Mouse (Mus musculus): ENCODE results near the gene Brca2.
"Not testable (repeated sequence)": the region's sequence is repeated elsewhere in the genome, so short reads cannot be mapped to it uniquely, and the experiment has no call there.

Brca2 gene

DNA sequence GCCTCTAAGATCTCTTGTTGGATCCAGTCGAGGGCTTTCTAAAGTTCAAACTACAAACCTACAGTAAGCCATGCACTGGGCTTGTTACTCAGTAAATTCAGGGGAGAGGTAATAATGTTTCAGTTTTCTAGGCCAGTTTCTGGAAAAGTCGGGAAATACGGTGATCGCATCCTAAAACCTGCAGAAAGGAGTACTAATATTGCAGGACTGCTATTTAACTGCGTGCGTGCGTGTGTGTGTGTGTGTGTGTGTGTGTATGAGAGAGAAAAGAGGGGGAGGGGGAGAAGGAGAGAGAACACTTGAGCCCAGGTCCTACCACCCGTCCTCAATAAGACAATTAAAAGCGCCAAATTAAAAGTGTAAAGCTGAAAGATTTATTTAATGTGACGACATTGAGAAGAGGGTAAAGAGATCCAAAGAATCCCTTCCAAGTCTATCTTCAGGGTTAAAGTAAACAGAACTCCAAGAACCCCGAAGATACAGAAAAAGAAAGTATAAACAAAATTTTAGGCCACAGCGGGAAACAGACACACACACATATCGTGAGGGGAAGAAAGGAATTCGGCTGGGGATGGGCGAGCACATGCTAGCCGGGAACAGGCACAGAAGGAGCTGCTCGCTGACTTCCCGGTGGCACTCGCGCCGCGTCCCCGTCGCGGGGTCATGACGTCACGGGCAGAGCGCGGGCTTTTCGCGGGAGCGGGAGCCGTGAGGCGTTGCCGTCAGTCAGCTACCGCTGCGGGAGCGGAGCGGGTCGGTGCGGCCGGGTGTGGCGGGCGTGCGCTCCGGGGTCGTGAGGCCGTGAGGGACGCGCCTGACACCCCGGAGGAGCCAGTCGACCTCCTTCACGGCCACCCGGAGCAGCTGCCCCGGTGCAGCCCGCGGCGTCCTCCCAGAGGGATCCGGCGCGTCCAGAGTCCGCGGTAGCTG, at the start of gene Brca2:
TSS of gene Brca2 (plus strand) at position 694 of the 930 bp plus-strand sequence.
- peak; percentile 85 for DNase-seq (ENCODE audit: low spot score)

- DNase-seq (ENCODE audit: low spot score) = no peak
These were observed 45.1 kb upstream of the Brca2 start for GRCm38 (mm10) chr5:150477364-150477763.

DNA sequence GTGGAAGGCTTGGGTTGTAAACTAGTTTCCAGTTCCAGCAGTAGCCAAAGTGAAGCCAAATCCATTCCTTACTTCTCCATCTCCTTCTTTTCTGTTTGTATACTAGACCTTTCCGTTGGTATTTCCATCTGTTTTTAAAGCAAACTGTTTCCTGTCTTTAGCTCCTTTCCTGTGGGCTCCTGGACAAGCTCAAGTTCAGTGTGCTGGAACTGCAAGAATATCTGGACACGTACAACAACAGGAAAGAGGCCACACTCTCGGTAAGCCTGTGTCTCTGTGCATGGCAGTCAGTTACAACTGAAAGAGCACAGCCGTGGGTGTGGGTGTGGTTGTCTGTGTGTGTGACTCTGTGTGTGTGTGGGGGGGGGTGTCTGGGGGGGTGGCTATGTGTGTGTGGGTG, 43.8 kb upstream of the Brca2 start:
- DNase-seq (ENCODE audit: low spot score) = no peak

- DNase-seq (ENCODE audit: low spot score) = no peak
These were observed 37.2 kb upstream of the Brca2 start for GRCm38 (mm10) chr5:150485198-150485597.

- no peak for DNase-seq (ENCODE audit: low spot score)
These were observed 32.1 kb upstream of the Brca2 start for GRCm38 (mm10) chr5:150490285-150490684.

- DNase-seq (ENCODE audit: low spot score) = no peak
These were observed 31.6 kb upstream of the Brca2 start for GRCm38 (mm10) chr5:150490821-150491220.

GRCm38 (mm10) chr5:150491573-150492173, 30.8 kb upstream of the Brca2 start:
- not testable (repeated sequence) for DNase-seq (ENCODE audit: low spot score)

DNA sequence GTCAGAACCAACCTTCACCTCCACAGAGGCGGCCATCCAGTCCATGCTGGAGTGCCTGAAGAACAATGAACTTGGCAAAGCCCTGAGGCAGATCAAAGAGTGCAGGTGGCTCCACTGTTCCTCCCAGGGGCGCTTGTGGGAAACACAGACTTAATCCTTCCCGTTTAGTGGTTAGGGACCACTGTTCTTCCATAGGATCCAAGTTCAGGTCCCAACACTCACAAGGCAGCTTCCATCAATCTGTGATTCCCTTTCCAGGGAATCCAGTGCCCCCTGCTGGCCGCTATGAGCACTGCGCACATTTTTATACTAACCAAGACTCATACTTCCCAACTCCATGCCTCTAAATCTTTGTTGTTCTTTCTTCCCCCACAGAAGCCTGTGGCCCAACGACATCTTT, 26.6 kb upstream of the Brca2 start:
- no peak for DNase-seq (ENCODE audit: low spot score)

DNA sequence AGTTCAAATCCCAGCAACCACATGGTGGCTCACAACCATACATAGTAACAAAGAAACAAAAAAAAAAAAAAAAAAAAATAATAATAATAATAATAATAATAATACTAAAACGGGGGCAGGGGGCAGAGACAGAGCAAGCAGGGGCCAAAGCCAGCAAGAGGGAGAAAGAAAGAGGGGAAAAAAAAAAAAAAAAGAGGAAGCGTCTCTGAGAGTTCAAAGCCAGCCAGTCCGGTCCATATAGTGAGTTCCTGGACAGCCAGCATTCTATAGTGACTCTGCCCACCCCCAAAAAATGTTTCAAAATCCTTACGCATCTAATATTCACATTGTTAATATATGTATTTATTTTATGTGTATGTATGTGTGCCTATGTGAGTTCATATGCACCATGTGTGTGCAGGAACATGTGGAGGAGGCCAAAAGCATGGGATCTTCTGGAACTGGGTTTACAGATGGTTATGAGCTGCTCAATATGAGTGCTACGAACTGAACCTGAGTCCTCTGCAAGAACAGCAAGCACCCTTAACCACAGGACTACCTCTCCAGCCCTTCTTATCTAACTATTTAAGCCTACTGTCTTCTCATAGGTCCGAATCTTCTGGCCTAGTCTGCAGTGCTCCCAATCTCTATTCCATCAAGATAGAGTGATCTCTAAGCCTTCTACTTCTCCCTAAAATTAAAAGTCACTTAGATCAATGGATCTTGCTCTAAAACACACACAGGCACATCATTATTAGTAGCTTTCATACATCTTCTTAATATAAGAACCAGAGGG, 11.8 kb upstream of the Brca2 start:
- no peak for DNase-seq (ENCODE audit: low spot score)

DNA sequence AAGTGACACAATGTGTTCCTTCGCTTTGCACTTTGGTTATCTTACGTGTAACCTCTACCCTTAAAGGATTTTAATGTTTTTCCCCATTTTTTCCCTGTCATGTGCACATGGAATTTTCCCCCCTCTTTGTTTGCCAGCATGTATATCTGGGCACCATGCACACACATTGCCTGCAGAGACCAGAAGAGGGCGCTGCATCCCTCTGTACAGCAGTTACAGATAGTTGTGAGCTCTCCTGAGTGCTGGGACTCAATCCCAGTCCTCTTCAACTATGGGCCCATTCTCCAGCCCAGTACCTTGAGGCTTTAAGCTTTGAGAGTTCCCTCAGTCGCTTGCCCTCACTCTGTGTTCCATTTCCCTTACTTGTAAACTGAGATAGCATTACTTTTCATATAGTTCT, 9.2 kb upstream of the Brca2 start:
- no peak for DNase-seq (ENCODE audit: low spot score)

- DNase-seq (ENCODE audit: low spot score) = no peak
These were observed 8.4 kb upstream of the Brca2 start for GRCm38 (mm10) chr5:150514027-150514426.

GRCm38 (mm10) chr5:150518064-150518463, 4.4 kb upstream of the Brca2 start, which contains the start of gene Zar1l:
Gene Zar1l (minus strand): TSS chr5:150518164.
- no peak for DNase-seq (ENCODE audit: low spot score)

GRCm38 (mm10) chr5:150519551-150519950, 2.9 kb upstream of the Brca2 start:
- no peak for DNase-seq (ENCODE audit: low spot score)

- no peak for DNase-seq (ENCODE audit: low spot score)
These were observed 421 bp downstream of the Brca2 start for GRCm38 (mm10) chr5:150522867-150523234.

- no peak for DNase-seq (ENCODE audit: low spot score)
These were observed 2.8 kb downstream of the Brca2 start for GRCm38 (mm10) chr5:150525239-150525638.

DNA sequence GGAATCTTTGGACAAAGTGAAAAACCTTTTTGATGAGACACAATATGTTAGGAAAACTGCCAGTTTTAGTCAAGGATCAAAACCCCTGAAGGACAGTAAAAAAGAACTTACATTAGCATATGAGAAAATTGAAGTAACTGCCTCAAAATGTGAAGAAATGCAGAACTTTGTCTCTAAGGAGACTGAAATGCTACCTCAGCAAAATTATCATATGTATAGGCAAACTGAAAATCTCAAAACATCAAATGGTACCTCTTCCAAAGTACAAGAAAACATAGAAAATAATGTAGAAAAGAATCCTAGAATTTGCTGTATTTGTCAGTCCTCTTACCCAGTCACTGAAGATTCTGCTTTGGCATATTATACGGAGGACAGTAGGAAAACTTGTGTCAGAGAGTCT, 18.9 kb downstream of the Brca2 start:
- DNase-seq (ENCODE audit: low spot score) = no peak

DNA sequence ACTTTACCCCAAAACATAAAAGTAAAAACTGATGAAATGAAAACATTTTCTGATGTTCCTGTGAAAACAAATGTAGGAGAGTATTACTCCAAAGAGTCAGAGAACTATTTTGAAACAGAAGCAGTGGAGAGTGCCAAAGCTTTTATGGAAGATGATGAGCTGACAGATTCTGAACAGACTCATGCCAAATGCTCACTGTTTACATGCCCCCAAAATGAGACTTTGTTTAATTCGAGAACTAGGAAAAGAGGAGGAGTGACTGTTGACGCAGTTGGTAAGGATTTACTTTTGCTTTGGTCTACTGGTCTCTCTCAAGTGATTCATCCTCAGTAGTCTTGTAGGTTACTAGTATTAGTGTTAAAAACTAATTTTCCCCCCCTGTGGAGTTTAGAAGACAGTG, 20.8 kb downstream of the Brca2 start:
- no peak for DNase-seq (ENCODE audit: low spot score)

GRCm38 (mm10) chr5:150551637-150552036, 29.2 kb downstream of the Brca2 start:
- no peak for DNase-seq (ENCODE audit: low spot score)

DNA sequence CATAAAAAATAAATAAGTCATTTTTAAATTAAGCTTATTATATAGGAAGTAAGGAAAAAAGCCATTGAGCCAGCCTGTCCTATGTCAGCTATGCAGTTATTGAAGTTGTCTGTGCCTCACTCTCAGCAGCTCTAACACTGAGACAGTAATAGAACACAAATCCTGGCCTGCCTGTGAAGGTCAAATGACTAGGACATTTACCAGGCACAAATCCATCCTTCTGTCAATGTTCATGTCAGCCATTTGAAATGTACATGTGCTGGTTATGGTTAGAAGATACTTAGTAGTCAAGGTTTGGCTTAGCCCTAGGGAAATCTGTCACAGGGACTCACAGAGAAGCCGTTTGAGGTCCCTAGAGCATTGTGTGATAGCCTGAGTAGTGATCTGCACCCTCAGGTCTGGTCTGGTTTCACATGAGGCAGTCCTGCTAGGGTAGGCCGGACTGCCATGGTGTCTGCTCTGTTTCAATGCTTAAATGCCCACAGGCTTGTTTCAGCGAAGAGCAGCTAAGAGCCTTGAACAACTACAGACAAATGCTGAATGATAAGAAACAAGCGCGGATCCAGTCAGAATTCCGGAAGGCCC, 37.2 kb downstream of the Brca2 start:
- no peak for DNase-seq (ENCODE audit: low spot score)

GRCm38 (mm10) chr5:150560851-150561250, 38.4 kb downstream of the Brca2 start:
- no peak for DNase-seq (ENCODE audit: low spot score)

DNA sequence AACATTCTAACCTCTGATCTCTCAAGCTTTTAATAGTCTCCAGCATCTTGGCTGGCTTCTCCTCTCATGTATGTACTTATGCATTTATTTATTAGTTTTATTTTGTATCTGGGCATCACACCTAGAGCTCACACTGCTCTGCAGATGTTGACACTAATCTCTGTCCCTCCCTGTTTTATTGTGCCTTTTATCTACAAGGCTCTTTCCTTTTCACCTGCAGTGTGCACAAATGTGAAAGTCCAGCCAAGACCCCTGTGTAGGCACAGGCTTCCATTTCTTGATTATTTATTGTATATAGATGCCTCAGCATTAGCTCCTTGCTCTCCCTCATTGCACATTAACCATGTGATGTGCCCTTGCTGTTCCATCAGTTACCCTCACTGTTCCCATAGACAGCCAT, 38.9 kb downstream of the Brca2 start:
- DNase-seq (ENCODE audit: low spot score) = no peak

DNA sequence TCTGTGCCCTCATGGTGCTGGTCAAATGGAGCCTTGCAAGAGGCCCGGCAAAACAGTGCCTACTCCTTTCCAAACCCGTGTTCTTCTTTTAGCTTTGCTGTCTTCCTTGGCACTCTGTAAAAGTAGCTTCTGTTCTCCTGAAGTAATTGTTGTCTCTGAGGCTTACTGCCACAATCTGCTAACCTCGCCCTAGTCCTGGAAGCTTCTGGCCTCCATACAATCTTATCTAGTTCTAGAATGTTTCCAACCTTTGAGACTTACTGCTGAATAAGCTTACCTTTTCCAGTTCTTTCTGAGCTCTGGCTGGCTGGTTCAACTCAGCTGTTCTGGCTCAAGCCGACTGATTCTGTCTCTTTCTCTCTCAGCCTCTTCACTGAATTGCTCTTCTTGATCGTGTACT, 39.4 kb downstream of the Brca2 start:
- DNase-seq (ENCODE audit: low spot score) = no peak
